Mouse (Mus musculus): ENCODE measurements around the gene Poldip2. TPM values are rescaled to one million over a fixed set of nuclear protein-coding genes. Genes with fewer than 3 reads are reported as not detected.
A peak's percentile ranks its signal among the peaks of the same experiment; 100 is the strongest.

Gene Poldip2
- polyA plus RNA-seq, 1 experiment from 2014 or later: 163 TPM

GRCm38 (mm10) chr11:78505430-78505829 is 6.6 kb upstream of the Poldip2 start:
- Histone ChIP-seq H3K9ac (no peak overlapping the region), H3K4me3 (no peak overlapping the region), H3K9me3 (no peaks in the 10 kb centered on the region), H3K4me1 (no peaks in the 10 kb centered on the region), H3K27ac (no peak overlapping the region), H3K4me2 (no peak overlapping the region), H3K36me3 (peaks cover 29% of the 10 kb centered on the region), H3K27me3 (peaks cover 10% of the 10 kb centered on the region; the same call in 1 of the 2 replicates)
- WGBS: 75% methylated on average over 3 of the region's 3 CpGs
- ATAC-seq (ENCODE audit: insufficient number of reproducible peaks, low FRiP score, low TSS enrichment, low read depth): no peak

- 81% methylated on average over 5 of the region's 5 CpGs for WGBS
- H3K9ac ChIP-seq: no peak overlapping the region
- H3K4me1 ChIP-seq: peaks cover 18% of the 10 kb centered on the region
- peaks cover 33% of the 10 kb centered on the region for H3K36me3 ChIP-seq
- H3K27me3 ChIP-seq: no peaks in the 10 kb centered on the region
- no peak for ATAC-seq (ENCODE audit: insufficient number of reproducible peaks, low FRiP score, low TSS enrichment, low read depth)
- no peak overlapping the region for H3K4me3 ChIP-seq
- no peak overlapping the region for H3K27ac ChIP-seq
- H3K4me2 ChIP-seq: no peak overlapping the region
- H3K9me3 ChIP-seq: no peaks in the 10 kb centered on the region
Measured at GRCm38 (mm10) chr11:78509148-78509547, 2.8 kb upstream of the Poldip2 start.

DNA sequence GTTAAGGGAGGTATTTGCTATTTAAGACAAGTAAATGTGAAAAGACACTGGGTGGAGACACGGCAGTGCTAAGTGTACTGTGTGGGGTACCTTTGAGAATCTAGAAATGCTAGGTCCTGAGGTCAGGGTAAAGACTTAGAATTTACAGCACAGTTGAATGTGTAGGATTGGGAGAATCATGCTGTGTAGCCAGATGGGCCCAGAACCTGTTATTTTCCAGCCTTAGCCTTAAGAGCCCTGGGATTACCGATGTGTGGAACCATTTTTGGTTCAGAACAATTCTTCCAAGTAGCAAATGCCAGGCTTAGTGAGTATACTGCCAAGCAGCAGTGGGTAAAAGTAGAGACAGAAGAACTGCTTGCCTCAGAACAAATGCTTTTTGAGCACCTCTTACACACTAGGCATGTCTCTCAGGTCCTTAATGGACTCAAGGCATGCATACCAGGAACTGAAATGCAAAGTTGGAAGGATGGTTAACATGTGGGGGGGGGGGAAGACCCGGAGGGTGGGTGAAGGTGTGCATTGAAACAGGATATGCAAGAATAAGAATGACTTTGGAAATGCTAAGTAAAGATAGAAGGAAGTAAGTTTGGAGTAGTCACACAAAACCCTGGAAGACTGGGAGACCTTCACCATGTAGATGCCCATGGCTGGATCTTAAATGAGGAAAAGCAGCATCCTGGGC is 1.3 kb downstream of the Poldip2 start:
- Histone ChIP-seq H3K4me2 (peak overlapping the region; percentile 87), H3K9ac (peak overlapping the region; percentile 94), H3K4me1 (peaks cover 18% of the 10 kb centered on the region), H3K4me3 (peak overlapping the region; percentile 96), H3K27me3 (no peaks in the 10 kb centered on the region), H3K36me3 (peaks cover 47% of the 10 kb centered on the region), H3K27ac (no peak overlapping the region), H3K9me3 (no peaks in the 10 kb centered on the region)
- ATAC-seq (ENCODE audit: insufficient number of reproducible peaks, low FRiP score, low TSS enrichment, low read depth): no peak
- WGBS: 71% methylated on average over 3 of the region's 3 CpGs

- H3K4me1 ChIP-seq: peaks cover 18% of the 10 kb centered on the region
- 74% methylated on average over 2 of the region's 2 CpGs for WGBS
Measured at GRCm38 (mm10) chr11:78515549-78516325, 3.7 kb downstream of the Poldip2 start.

GRCm38 (mm10) chr11:78518931-78519330 is 6.9 kb downstream of the Poldip2 start:
- WGBS: 94% methylated on average over 10 of the region's 10 CpGs
- H3K9me3 ChIP-seq: no peaks in the 10 kb centered on the region
- H3K4me2 ChIP-seq: no peak overlapping the region
- no peak overlapping the region for H3K4me3 ChIP-seq
- H3K27me3 ChIP-seq: no peaks in the 10 kb centered on the region
- no peak for ATAC-seq (ENCODE audit: insufficient number of reproducible peaks, low FRiP score, low TSS enrichment, low read depth)
- no peak overlapping the region for H3K9ac ChIP-seq
- H3K36me3 ChIP-seq: peaks cover 95% of the 10 kb centered on the region
- H3K4me1 ChIP-seq: no peaks in the 10 kb centered on the region
- H3K27ac ChIP-seq: no peak overlapping the region

More at GRCm38 (mm10) chr11:78515549-78516325, 3.7 kb downstream of the Poldip2 start:
- H3K4me3 ChIP-seq: no peak overlapping the region
- no peak for ATAC-seq (ENCODE audit: insufficient number of reproducible peaks, low FRiP score, low TSS enrichment, low read depth)
- H3K36me3 ChIP-seq: peaks cover 65% of the 10 kb centered on the region
- H3K9me3 ChIP-seq: no peaks in the 10 kb centered on the region
- no peak overlapping the region for H3K4me2 ChIP-seq
- no peak overlapping the region for H3K27ac ChIP-seq
- no peaks in the 10 kb centered on the region for H3K27me3 ChIP-seq
- no peak overlapping the region for H3K9ac ChIP-seq

GRCm38 (mm10) chr11:78521880-78522279 is 9.9 kb downstream of the Poldip2 start:
- peaks cover 96% of the 10 kb centered on the region for H3K36me3 ChIP-seq
- 0 out of 2 replicates have a peak, but pooled peaks have one; percentile 1 for ATAC-seq (ENCODE audit: insufficient number of reproducible peaks, low FRiP score, low TSS enrichment, low read depth)
- 88% methylated on average over 3 of the region's 3 CpGs for WGBS
- H3K9ac ChIP-seq: no peak overlapping the region
- no peak overlapping the region for H3K4me2 ChIP-seq
- H3K4me1 ChIP-seq: 0 out of 2 replicates have a peak, but pooled peaks cover 4% of the 10 kb centered on the region
- H3K27ac ChIP-seq: no peak overlapping the region
- no peaks in the 10 kb centered on the region for H3K9me3 ChIP-seq
- no peak overlapping the region for H3K4me3 ChIP-seq
- H3K27me3 ChIP-seq: no peaks in the 10 kb centered on the region

DNA sequence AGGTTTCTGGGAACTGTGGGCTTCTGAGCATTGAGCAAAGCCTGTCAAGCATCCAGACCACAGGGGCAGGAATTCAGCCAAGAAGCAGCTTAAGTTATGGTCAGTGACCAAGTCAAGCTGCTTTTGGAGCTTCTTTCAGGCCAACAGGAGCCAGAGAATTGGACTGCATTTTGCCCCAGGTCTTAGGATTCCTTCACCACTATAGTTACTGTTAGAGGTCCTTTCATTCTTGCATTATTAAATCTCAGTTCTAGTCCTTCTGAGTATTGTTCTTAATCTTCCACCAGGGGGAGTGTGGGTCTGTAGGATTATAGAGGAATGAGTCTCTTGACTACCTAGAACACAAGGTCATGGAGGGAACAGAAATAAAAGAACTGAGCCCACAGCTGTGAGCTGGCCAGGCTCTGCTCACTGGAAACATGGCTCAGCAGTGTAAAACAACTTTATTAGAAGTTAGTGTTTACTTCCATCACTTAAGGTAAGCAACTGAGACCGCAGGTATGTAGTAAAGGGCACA is 10.5 kb downstream of the Poldip2 start:
- no peak for ATAC-seq (ENCODE audit: insufficient number of reproducible peaks, low FRiP score, low TSS enrichment, low read depth)
- 0 out of 2 replicates have a peak, but pooled peaks cover 4% of the 10 kb centered on the region for H3K4me1 ChIP-seq
- no peak overlapping the region for H3K9ac ChIP-seq
- H3K36me3 ChIP-seq: peaks cover 100% of the 10 kb centered on the region
- 96% methylated on average over 1 of the region's 1 CpGs for WGBS
- no peaks in the 10 kb centered on the region for H3K9me3 ChIP-seq
- H3K4me3 ChIP-seq: no peak overlapping the region
- no peaks in the 10 kb centered on the region for H3K27me3 ChIP-seq
- H3K4me2 ChIP-seq: no peak overlapping the region
- no peak overlapping the region for H3K27ac ChIP-seq

DNA sequence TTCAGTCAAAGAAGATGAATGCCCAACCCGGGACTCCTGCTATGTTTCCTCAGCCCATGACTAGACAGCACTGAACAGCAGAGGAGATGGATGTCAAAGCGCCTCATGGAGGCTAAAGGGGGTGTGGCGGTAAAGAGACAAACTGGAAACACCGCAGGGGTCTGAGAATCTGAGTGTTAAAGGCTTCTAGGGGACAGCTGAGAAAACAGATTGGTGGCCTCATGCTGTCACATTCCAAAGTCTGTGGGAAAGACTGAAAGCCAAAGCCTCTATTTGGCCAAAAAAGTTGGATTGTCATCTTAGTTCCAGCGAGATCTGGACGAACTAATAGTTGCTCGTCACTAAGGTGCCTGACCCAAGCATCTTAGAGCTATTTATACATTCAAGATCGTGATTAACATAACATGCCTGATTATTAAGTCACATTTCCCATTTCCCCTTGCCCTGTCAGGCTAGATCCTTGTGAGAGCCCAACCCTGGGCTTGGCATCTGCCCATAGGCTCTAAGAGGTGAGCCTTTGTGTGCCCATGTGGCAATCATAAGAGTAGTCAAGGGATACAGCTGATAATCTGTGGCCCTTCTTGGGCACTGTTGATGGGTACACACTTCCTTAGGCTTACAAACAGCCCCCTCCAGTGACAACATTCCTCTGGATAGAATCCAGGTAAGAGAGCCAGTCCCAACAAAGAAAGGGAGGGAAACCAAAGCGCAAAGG is 11.4 kb downstream of the Poldip2 start:
- Histone ChIP-seq H3K4me1 (0 out of 2 replicates have a peak, but pooled peaks cover 4% of the 10 kb centered on the region), H3K9ac (no peak overlapping the region), H3K27me3 (no peaks in the 10 kb centered on the region), H3K27ac (no peak overlapping the region), H3K9me3 (no peaks in the 10 kb centered on the region), H3K4me3 (no peak overlapping the region), H3K4me2 (no peak overlapping the region), H3K36me3 (peaks cover 100% of the 10 kb centered on the region)
- 86% methylated on average over 9 of the region's 9 CpGs for WGBS
- no peak for ATAC-seq (ENCODE audit: insufficient number of reproducible peaks, low FRiP score, low TSS enrichment, low read depth)

DNA sequence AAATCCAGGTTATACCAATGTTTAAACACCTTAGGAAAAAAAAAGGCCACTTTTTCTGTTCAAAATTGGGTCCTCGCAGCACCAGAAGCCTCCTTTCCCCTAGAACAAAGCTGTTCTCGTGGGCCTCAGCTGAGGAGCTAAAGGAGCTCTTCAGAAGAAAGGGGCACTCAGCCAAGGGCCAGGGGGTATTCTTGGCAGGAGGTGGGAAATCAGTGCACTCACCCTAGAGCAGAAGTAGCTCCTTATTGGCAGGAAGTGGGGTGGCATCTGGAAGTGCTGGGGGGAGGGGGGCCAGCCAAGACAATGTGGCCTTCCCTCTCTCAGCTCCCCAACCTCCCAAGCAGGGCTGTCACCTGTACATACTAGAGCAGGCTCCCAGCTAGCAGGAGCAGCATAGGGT is 12.8 kb downstream of the Poldip2 start:
- Histone ChIP-seq H3K36me3 (peaks cover 98% of the 10 kb centered on the region), H3K9me3 (no peaks in the 10 kb centered on the region), H3K4me2 (no peak overlapping the region), H3K27me3 (no peaks in the 10 kb centered on the region), H3K4me1 (0 out of 2 replicates have a peak, but pooled peaks cover 4% of the 10 kb centered on the region), H3K27ac (no peak overlapping the region), H3K4me3 (no peak overlapping the region), H3K9ac (no peak overlapping the region)
- no peak for ATAC-seq (ENCODE audit: insufficient number of reproducible peaks, low FRiP score, low TSS enrichment, low read depth)
- WGBS: 76% methylated on average over 2 of the region's 2 CpGs

DNA sequence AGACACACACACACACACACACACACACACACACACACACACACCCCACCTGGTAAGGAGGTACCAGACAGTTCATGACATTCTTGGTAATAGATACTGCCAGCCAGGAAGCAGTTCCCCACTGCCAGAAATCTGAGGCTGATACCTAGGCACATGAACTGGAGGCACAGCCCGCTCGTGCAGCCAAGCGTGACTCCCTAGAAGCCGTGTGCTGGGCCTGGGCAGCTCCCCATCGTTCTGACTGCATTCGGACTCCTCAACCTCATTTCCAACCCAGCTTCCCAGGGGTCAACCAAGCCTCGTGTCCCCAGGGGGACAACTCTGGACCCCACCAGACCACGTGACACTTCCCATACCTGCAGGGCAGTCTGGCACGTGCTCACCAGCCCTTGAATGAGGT is 16.7 kb downstream of the Poldip2 start:
- ATAC-seq (ENCODE audit: insufficient number of reproducible peaks, low FRiP score, low TSS enrichment, low read depth): no peak
- peaks cover 83% of the 10 kb centered on the region for H3K36me3 ChIP-seq
- 83% methylated on average over 9 of the region's 9 CpGs for WGBS

GRCm38 (mm10) chr11:78530001-78530400 is 18.0 kb downstream of the Poldip2 start:
- no peak for ATAC-seq (ENCODE audit: insufficient number of reproducible peaks, low FRiP score, low TSS enrichment, low read depth)
- H3K36me3 ChIP-seq: peaks cover 70% of the 10 kb centered on the region
- WGBS: 86% methylated on average over 12 of the region's 12 CpGs

More for the DNA sequence above, 16.7 kb downstream of the Poldip2 start:
- H3K4me3 ChIP-seq: no peak overlapping the region
- no peak overlapping the region for H3K27ac ChIP-seq
- H3K4me1 ChIP-seq: 0 out of 2 replicates have a peak, but pooled peaks cover 7% of the 10 kb centered on the region
- no peak overlapping the region for H3K9ac ChIP-seq
- H3K9me3 ChIP-seq: no peaks in the 10 kb centered on the region
- H3K4me2 ChIP-seq: no peak overlapping the region
- H3K27me3 ChIP-seq: no peaks in the 10 kb centered on the region

More at GRCm38 (mm10) chr11:78530001-78530400, 18.0 kb downstream of the Poldip2 start:
- H3K27me3 ChIP-seq: no peaks in the 10 kb centered on the region
- no peak overlapping the region for H3K27ac ChIP-seq
- no peak overlapping the region for H3K9ac ChIP-seq
- H3K4me3 ChIP-seq: no peak overlapping the region
- H3K4me2 ChIP-seq: no peak overlapping the region
- H3K9me3 ChIP-seq: no peaks in the 10 kb centered on the region
- H3K4me1 ChIP-seq: peaks cover 11% of the 10 kb centered on the region; the same call in 1 of the 2 replicates

Measured in limb, embryonic 15.5 days (tissue).